Mouse (Mus musculus) neural tube, embryonic 12.5 days (tissue): ENCODE measurements around the gene D430041D05Rik. TPM values are rescaled to one million over a fixed set of nuclear protein-coding genes. Genes with fewer than 3 reads are reported as not detected.

Experiments used
- ATAC-seq: fragments of 200-750 bp; cut with Nextera tagmentation; 2 replicates; pipeline ENCODE4 v1.8.0; 2017; ENCODE audit warnings: low read depth, mild to moderate bottlenecking, moderate TSS enrichment, moderate library complexity; ENCODE audit not compliant: low FRiP score
- H3K27ac ChIP-seq: fragments of 300-500 bp; sonication (generic); 2 replicates; pipeline ENCODE4 v1.5.1; 2016
- H3K27me3 ChIP-seq: fragments of 300-500 bp; sonication (generic); replicated peaks from 2 replicates; pipeline ENCODE4 v1.6.1; 2016; ENCODE audit warnings: mild to moderate bottlenecking
- H3K36me3 ChIP-seq: fragments of 300-500 bp; sonication (generic); 2 replicates; pipeline ENCODE4 v1.6.1; 2016; ENCODE audit warnings: mild to moderate bottlenecking
- H3K4me1 ChIP-seq: fragments of 300-500 bp; sonication (generic); 2 replicates; pipeline ENCODE4 v1.6.1; 2016
- H3K4me2 ChIP-seq: fragments of 300-500 bp; sonication (generic); replicated peaks from 2 replicates; pipeline ENCODE4 v1.6.1; 2016; ENCODE audit warnings: mild to moderate bottlenecking
- H3K4me3 ChIP-seq: fragments of 300-500 bp; sonication (generic); 2 replicates; pipeline ENCODE4 v1.5.1; 2016
- H3K9ac ChIP-seq: fragments of 300-500 bp; sonication (generic); 2 replicates; pipeline ENCODE4 v1.6.1; 2016; ENCODE audit warnings: mild to moderate bottlenecking
- H3K9me3 ChIP-seq: fragments of 300-500 bp; sonication (generic); 2 replicates; pipeline ENCODE4 v1.6.1; 2016; ENCODE audit warnings: mild to moderate bottlenecking
- WGBS: fragments of 180-500 bp; shearing (Covaris S2); methylation state at CpG from one replicate; pipeline ENCODE4 v1.1.7; 2016; 5-methylcytosine and 5-hydroxymethylcytosine counted together
- polyA plus RNA-seq: library from polyadenylated mRNA; unstranded; fragments of >200 nt; fragmentation: Nextera tagmentation; extraction: Ambion mirVana; gene quantifications from 2 replicates; pipeline ENCODE4 v1.2.1, GENCODE M21; 2016

The D430041D05Rik gene
- polyA plus RNA-seq, 1 experiment from 2014 or later, result 4.7 TPM

GRCm38 (mm10) chr2:104331261-104331660, 79.6 kb downstream of the D430041D05Rik start:
- Histone ChIP-seq H3K4me3 (no peak overlapping the region), H3K36me3 (no peaks in the 10 kb centered on the region), H3K9me3 (no peaks in the 10 kb centered on the region), H3K4me1 (peaks cover 11% of the 10 kb centered on the region), H3K4me2 (no peak overlapping the region), H3K27me3 (no peaks in the 10 kb centered on the region), H3K27ac (no peak overlapping the region), H3K9ac (no peak overlapping the region)
- 91% methylated on average over 6 of the region's 6 CpGs for WGBS
- no peak for ATAC-seq

DNA sequence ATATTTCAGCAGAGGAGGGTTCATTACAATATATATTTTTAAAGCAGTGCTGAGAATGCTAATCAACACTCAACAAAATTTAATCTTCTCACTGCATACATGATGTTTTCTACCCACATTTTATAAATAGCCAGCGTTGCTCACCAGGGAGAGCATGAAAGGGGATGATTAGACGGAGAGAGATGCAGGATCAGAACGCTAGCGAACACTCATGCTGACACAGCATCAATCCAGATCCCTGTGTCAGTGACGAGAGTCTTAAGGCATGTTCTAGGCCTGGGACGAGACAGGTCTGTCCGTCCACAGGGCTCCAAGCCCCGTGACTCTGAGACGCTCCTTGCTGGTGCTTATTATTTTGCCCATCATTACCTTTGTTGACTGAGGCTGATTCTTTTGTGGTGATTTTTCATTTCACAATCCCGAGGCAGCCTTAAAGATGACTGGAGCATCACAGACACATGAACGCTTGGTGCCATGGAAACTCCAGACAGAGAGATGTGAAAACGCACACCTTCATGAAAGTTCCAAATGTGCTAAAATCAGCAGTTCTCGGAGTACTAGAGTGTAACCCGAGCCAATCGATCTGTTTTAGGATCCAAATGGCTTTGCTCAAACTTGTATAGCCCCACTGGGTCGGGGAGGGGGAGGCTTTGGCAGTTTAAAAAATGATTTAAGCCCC, 83.6 kb downstream of the D430041D05Rik start:
- Histone ChIP-seq H3K9me3 (no peaks in the 10 kb centered on the region), H3K4me1 (no peaks in the 10 kb centered on the region), H3K36me3 (no peaks in the 10 kb centered on the region), H3K27ac (no peak overlapping the region), H3K9ac (no peak overlapping the region), H3K4me3 (no peak overlapping the region), H3K4me2 (no peak overlapping the region), H3K27me3 (no peaks in the 10 kb centered on the region)
- WGBS, result 75% methylated on average over 16 of the region's 16 CpGs
- no peak for ATAC-seq

GRCm38 (mm10) chr2:104323773-104324172, 87.0 kb downstream of the D430041D05Rik start:
- Histone ChIP-seq H3K27ac (no peak overlapping the region), H3K36me3 (no peaks in the 10 kb centered on the region), H3K27me3 (no peaks in the 10 kb centered on the region), H3K9ac (no peak overlapping the region), H3K4me1 (no peaks in the 10 kb centered on the region), H3K4me2 (no peak overlapping the region), H3K9me3 (no peaks in the 10 kb centered on the region), H3K4me3 (no peak overlapping the region)
- ATAC-seq, result no peak
- 86% methylated on average over 6 of the region's 6 CpGs for WGBS

- ATAC-seq, result no peak
- Histone ChIP-seq H3K9ac (no peak overlapping the region), H3K4me3 (no peak overlapping the region), H3K27me3 (no peaks in the 10 kb centered on the region), H3K27ac (no peak overlapping the region), H3K9me3 (no peaks in the 10 kb centered on the region), H3K36me3 (no peaks in the 10 kb centered on the region), H3K4me2 (no peak overlapping the region), H3K4me1 (no peaks in the 10 kb centered on the region)
- 92% methylated on average over 5 of the region's 5 CpGs for WGBS
Observed at GRCm38 (mm10) chr2:104323351-104323750, 87.5 kb downstream of the D430041D05Rik start.

GRCm38 (mm10) chr2:104320061-104320624, 90.7 kb downstream of the D430041D05Rik start:
- H3K36me3 ChIP-seq, result no peaks in the 10 kb centered on the region
- WGBS, result 84% methylated on average over 13 of the region's 13 CpGs
- no peak for ATAC-seq
- no peaks in the 10 kb centered on the region for H3K9me3 ChIP-seq
- no peak overlapping the region for H3K4me2 ChIP-seq
- no peaks in the 10 kb centered on the region for H3K27me3 ChIP-seq
- no peak overlapping the region for H3K4me3 ChIP-seq
- H3K4me1 ChIP-seq, result no peaks in the 10 kb centered on the region
- no peak overlapping the region for H3K27ac ChIP-seq
- H3K9ac ChIP-seq, result no peak overlapping the region

- Histone ChIP-seq H3K4me3 (no peak overlapping the region), H3K27me3 (no peaks in the 10 kb centered on the region), H3K36me3 (no peaks in the 10 kb centered on the region), H3K27ac (no peak overlapping the region), H3K9ac (no peak overlapping the region), H3K4me1 (no peaks in the 10 kb centered on the region), H3K4me2 (no peak overlapping the region), H3K9me3 (no peaks in the 10 kb centered on the region)
- no peak for ATAC-seq
- 95% methylated on average over 10 of the region's 10 CpGs for WGBS
Observed at GRCm38 (mm10) chr2:104319443-104319842, 91.4 kb downstream of the D430041D05Rik start.

- no peaks in the 10 kb centered on the region for H3K4me1 ChIP-seq
- H3K27ac ChIP-seq, result no peak overlapping the region
- no peaks in the 10 kb centered on the region for H3K36me3 ChIP-seq
- no peaks in the 10 kb centered on the region for H3K9me3 ChIP-seq
- no peak overlapping the region for H3K4me2 ChIP-seq
- H3K27me3 ChIP-seq, result no peaks in the 10 kb centered on the region
- no peak overlapping the region for H3K4me3 ChIP-seq
- no peak for ATAC-seq
- H3K9ac ChIP-seq, result no peak overlapping the region
- WGBS, result 43% methylated on average over 8 of the region's 8 CpGs
Observed at GRCm38 (mm10) chr2:104318881-104319280, 91.9 kb downstream of the D430041D05Rik start.

DNA sequence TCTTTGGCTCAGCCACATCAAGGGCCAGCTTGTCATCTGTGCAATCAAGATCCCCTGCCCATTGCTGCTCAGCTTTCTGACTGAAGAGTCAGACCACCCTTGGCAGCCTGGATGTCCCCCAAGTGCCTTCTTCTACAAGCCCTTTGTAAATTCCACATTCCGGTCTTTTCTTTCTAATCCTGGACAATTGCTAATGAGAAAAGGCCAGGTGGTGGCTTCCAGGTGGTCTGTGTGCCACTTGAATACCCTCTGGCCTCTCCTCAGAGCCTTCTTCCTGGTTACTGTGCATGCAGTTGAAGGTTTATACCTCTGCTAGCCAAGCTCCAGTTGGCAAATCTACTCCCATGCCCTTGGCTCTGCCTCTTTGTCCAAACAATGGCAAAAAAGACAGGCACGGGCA, 92.6 kb downstream of the D430041D05Rik start:
- Histone ChIP-seq H3K9ac (no peak overlapping the region), H3K4me3 (no peak overlapping the region), H3K27me3 (no peaks in the 10 kb centered on the region), H3K4me1 (no peaks in the 10 kb centered on the region), H3K9me3 (no peaks in the 10 kb centered on the region), H3K4me2 (no peak overlapping the region), H3K27ac (no peak overlapping the region), H3K36me3 (no peaks in the 10 kb centered on the region)
- ATAC-seq, result no peak
- 80% methylated on average over 2 of the region's 2 CpGs for WGBS

- ATAC-seq, result no peak
- WGBS, result 85% methylated on average over 6 of the region's 6 CpGs
- Histone ChIP-seq H3K36me3 (no peaks in the 10 kb centered on the region), H3K4me2 (no peak overlapping the region), H3K4me3 (no peak overlapping the region), H3K9me3 (no peaks in the 10 kb centered on the region), H3K4me1 (no peaks in the 10 kb centered on the region), H3K9ac (no peak overlapping the region), H3K27ac (no peak overlapping the region), H3K27me3 (no peaks in the 10 kb centered on the region)
Observed at GRCm38 (mm10) chr2:104317631-104318030, 93.2 kb downstream of the D430041D05Rik start.

- Histone ChIP-seq H3K9me3 (no peaks in the 10 kb centered on the region), H3K27ac (no peak overlapping the region), H3K9ac (no peak overlapping the region), H3K36me3 (no peaks in the 10 kb centered on the region), H3K4me3 (no peak overlapping the region), H3K4me1 (no peaks in the 10 kb centered on the region), H3K4me2 (no peak overlapping the region), H3K27me3 (no peaks in the 10 kb centered on the region)
- no peak for ATAC-seq
- WGBS, result 78% methylated on average over 8 of the region's 8 CpGs
Observed at GRCm38 (mm10) chr2:104316483-104316882, 94.3 kb downstream of the D430041D05Rik start.

DNA sequence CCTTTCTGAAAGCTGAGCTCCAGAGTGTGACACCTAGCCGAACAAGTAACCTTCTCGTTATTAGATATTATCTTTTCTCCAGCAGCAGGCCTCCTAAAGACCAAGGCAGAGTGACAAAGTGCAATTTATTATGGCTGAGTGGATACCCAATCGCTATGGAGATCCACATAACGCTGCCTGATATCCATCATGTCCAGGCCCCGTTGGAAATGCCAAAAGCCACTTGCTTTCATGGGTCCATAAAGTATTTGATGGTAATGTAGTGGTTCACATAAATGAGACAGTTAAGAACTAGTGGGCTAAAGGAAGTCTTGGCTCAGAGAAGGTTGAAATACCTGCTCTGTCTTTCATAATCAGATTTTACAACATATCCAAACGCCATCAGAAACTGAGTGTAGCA, 97.6 kb downstream of the D430041D05Rik start:
- Histone ChIP-seq H3K36me3 (no peaks in the 10 kb centered on the region), H3K9me3 (no peaks in the 10 kb centered on the region), H3K4me3 (no peak overlapping the region), H3K27ac (no peak overlapping the region), H3K4me1 (no peaks in the 10 kb centered on the region), H3K27me3 (no peaks in the 10 kb centered on the region), H3K4me2 (no peak overlapping the region), H3K9ac (no peak overlapping the region)
- no peak for ATAC-seq
- 72% methylated on average over 6 of the region's 6 CpGs for WGBS

DNA sequence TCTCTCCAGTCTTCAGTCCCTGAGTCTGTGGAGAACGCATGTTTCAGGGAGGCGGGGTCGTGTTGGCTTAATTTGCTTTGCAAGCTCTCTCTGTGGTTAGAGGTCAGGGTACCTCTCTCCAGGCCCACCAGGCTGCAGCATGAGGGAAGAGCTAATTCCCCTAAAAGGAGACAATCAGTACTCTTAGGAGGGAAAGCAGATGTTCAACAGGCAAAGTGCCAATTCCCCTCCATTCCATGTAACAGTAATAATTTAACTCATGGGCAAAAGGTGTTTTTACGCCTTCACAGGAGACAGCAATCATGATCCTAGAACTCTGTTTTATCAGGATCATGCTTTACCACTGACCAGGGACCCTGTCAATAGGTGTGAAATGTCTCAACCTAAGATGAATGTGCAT, 103.7 kb downstream of the D430041D05Rik start:
- Histone ChIP-seq H3K4me2 (no peak overlapping the region), H3K27me3 (no peaks in the 10 kb centered on the region), H3K36me3 (no peaks in the 10 kb centered on the region), H3K9me3 (no peaks in the 10 kb centered on the region), H3K4me1 (no peaks in the 10 kb centered on the region), H3K9ac (no peak overlapping the region), H3K27ac (no peak overlapping the region), H3K4me3 (no peak overlapping the region)
- WGBS, result 75% methylated on average over 4 of the region's 4 CpGs
- no peak for ATAC-seq

DNA sequence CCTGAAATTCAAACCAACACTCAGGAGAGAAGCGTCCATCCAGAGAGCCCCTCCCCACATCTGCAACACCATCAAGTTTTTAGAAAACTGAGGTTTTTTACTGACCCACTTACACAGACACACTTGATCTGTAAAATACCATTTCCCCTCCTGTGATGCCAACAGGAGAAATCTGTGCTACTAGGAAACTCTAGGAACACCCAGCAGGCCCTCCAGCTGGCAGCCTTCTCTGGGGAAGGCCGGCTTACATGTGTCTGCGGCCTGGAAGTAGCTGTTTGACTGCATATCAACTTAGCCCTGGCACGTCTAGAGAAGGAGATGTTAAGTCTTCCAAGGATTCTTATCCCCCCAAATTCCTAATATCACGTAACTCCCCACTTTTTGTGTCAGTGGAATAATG, 105.1 kb downstream of the D430041D05Rik start:
- WGBS, result 88% methylated on average over 5 of the region's 5 CpGs
- no peaks in the 10 kb centered on the region for H3K36me3 ChIP-seq
- no peak for ATAC-seq
- H3K27ac ChIP-seq, result no peak overlapping the region
- no peaks in the 10 kb centered on the region for H3K9me3 ChIP-seq
- no peak overlapping the region for H3K4me2 ChIP-seq
- H3K9ac ChIP-seq, result no peak overlapping the region
- H3K27me3 ChIP-seq, result no peaks in the 10 kb centered on the region
- H3K4me3 ChIP-seq, result no peak overlapping the region
- no peaks in the 10 kb centered on the region for H3K4me1 ChIP-seq
